Mouse (Mus musculus) fibroblast of lung, adult 2 months (primary cell): ENCODE measurements around the gene Vmn1r26.
"Not testable (repeated sequence)": the region's sequence is repeated elsewhere in the genome, so short reads cannot be mapped to it uniquely, and the experiment has no call there.

ENCODE experiments used
- DNase-seq: peaks from one replicate; pipeline ENCODE4 v3.0.0-alpha.2; 2011; ENCODE audit warnings: low read depth

Gene Vmn1r26

GRCm38 (mm10) chr6:58015059-58015458, at the start of gene Vmn1r26:
TSS of gene Vmn1r26 (minus strand) at chr6:58015159.
- DNase-seq = no peak

- DNase-seq = no peak
These were observed 29.1 kb upstream of the Vmn1r26 start for GRCm38 (mm10) chr6:58044025-58044424.

DNA sequence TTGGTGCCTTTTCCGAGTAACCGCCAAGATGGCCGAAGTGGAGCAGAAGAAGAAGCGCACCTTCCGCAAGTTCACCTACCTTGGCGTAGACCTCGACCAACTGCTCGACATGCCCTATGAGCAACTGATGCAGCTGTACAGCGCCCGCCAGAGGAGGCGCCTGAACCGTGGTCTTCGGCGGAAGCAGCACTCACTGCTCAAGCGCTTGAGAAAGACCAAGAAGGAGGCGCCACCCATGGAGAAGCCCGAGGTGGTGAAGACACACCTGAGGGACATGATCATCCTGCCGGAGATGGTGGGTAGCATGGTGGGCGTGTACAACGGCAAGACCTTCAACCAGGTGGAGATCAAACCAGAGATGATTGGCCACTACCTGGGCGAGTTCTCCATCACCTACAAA, 2.5 kb upstream of the Vmn1r26 start:
- not testable (repeated sequence) for DNase-seq

- DNase-seq = no peak
These were observed 34.2 kb downstream of the Vmn1r26 start, which contains the start of gene Vmn1r25 for GRCm38 (mm10) chr6:57980710-57981109. TSS of gene Vmn1r25 (minus strand) at chr6:57980810.

GRCm38 (mm10) chr6:57961403-57961802, 53.6 kb downstream of the Vmn1r26 start, which contains the start of gene Vmn1r24:
TSS of gene Vmn1r24 (minus strand) at chr6:57961503.
- DNase-seq = not testable (repeated sequence)
